Mouse (Mus musculus): Measurements from ENCODE around the gene Lrrc3. TPM values are rescaled to one million over a fixed set of nuclear protein-coding genes. Genes with fewer than 3 reads are reported as not detected.

Lrrc3 gene
- 1.2 TPM for polyA plus RNA-seq (2015; fragmentation: Illumina TruSeq; extraction: RNeasy Lipid Tissue Mini Kit (QIAGEN cat#74804); ENCODE audit: insufficient read depth, low replicate concordance)

DNA sequence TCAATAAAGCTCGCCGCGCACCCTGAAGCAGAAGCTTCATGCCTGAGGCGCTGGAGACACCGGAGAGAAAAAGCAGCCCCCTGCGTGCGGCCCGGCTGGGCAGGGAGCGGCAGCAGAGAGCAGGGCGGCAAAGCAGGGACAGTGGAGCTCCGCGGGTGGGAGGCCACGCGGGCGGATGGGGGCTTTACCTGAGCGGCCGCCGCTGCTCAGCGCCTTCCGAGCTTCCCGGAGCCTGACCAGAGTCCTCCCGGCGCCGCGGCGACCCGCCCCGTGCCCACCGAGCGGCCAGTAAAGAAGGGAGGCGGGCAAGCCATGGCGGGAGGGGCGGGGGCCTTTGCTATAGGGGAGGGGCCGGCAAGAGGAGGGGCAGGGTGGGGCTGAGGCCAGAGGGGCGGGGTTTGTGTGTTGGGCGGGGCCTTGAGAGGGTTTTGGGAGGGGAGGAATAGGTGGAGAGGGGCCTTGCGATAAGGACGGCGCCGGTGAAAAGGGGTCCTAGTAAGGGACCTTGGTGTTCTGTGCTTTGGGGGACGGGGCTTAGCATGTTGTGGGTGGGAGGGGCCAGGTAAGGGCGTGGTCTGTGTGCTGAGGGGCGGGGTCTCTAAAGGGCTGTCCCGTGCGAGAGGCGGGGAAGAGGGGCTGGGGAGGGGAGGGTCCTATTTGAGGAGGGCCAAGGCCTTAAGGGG is at the start of gene Lrrc3:
Gene Lrrc3, minus strand, starts transcription at position 326 of the 683 bp plus-strand sequence.

DNA sequence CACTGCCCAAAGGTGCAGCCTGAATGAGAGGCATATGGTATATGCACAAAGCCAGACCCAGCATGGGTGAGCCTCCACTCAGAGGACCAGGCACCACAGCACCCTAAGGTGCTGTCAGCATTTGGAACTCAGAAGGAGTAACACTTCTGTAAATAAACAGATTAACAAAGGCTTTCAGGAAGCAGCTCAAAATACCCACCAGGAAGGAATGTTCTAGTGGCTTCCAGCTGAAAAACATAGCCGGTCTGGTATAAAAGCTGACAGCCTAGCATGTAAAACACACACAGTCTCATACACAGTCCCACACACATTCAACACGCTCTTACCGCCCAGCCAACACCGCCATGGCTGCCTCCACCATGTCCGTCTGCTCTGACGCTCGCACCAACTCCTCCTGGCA is 40.7 kb downstream of the Lrrc3 start, which contains the start of gene Gm3285:
Gene Gm3285, plus strand, starts transcription at position 301 of the 400 bp plus-strand sequence.

DNA sequence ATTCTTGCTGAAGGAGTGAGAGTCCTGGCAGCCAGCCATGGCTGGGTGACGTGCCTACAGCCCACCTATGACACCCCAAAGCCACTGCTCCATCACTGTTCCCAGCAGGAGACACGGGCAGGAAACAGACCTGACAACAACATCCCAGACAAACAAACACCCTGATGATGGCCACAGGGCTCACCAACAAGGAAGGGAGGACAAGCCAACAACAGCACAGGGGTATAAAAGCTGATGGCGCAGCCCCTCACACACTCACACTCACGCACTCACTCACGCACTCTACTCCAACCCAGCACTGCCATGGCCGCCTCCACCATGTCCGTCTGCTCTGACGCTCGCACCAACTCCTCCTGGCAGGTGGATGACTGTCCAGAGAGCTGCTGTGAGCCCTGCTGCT is 49.8 kb downstream of the Lrrc3 start, which contains the start of gene Gm10318:
Gene Gm10318, plus strand, starts transcription at position 301 of the 400 bp plus-strand sequence.

Other genes with a start within 250 kb of the Lrrc3 start
- 0.23 TPM for gene Tspear, start 216.0 kb downstream of the Lrrc3 start, polyA plus RNA-seq (2015; fragmentation: Illumina TruSeq; extraction: RNeasy Lipid Tissue Mini Kit (QIAGEN cat#74804); ENCODE audit: insufficient read depth, low replicate concordance)
- gene Gm19402, start 211.8 kb downstream of the Lrrc3 start, polyA plus RNA-seq (2015; fragmentation: Illumina TruSeq; extraction: RNeasy Lipid Tissue Mini Kit (QIAGEN cat#74804); ENCODE audit: insufficient read depth, low replicate concordance): not detected
- not detected for gene Gm9508, start 205.3 kb downstream of the Lrrc3 start, polyA plus RNA-seq (2015; fragmentation: Illumina TruSeq; extraction: RNeasy Lipid Tissue Mini Kit (QIAGEN cat#74804); ENCODE audit: insufficient read depth, low replicate concordance)
- not detected for gene Gm10272, start 195.9 kb downstream of the Lrrc3 start, polyA plus RNA-seq (2015; fragmentation: Illumina TruSeq; extraction: RNeasy Lipid Tissue Mini Kit (QIAGEN cat#74804); ENCODE audit: insufficient read depth, low replicate concordance)
- not detected for gene Gm10024, start 191.1 kb downstream of the Lrrc3 start, polyA plus RNA-seq (2015; fragmentation: Illumina TruSeq; extraction: RNeasy Lipid Tissue Mini Kit (QIAGEN cat#74804); ENCODE audit: insufficient read depth, low replicate concordance)
- not detected for gene Gm10142, start 186.7 kb downstream of the Lrrc3 start, polyA plus RNA-seq (2015; fragmentation: Illumina TruSeq; extraction: RNeasy Lipid Tissue Mini Kit (QIAGEN cat#74804); ENCODE audit: insufficient read depth, low replicate concordance)
- not detected for gene Krtap12-1, start 181.9 kb downstream of the Lrrc3 start, polyA plus RNA-seq (2015; fragmentation: Illumina TruSeq; extraction: RNeasy Lipid Tissue Mini Kit (QIAGEN cat#74804); ENCODE audit: insufficient read depth, low replicate concordance)
- not detected for gene Gm10100, start 176.1 kb downstream of the Lrrc3 start, polyA plus RNA-seq (2015; fragmentation: Illumina TruSeq; extraction: RNeasy Lipid Tissue Mini Kit (QIAGEN cat#74804); ENCODE audit: insufficient read depth, low replicate concordance)
- gene Gm18596, start 159.9 kb downstream of the Lrrc3 start, polyA plus RNA-seq (2015; fragmentation: Illumina TruSeq; extraction: RNeasy Lipid Tissue Mini Kit (QIAGEN cat#74804); ENCODE audit: insufficient read depth, low replicate concordance): not detected
- gene Gm9736, start 151.2 kb downstream of the Lrrc3 start, polyA plus RNA-seq (2015; fragmentation: Illumina TruSeq; extraction: RNeasy Lipid Tissue Mini Kit (QIAGEN cat#74804); ENCODE audit: insufficient read depth, low replicate concordance): not detected
- gene Gm3233, start 142.9 kb downstream of the Lrrc3 start, polyA plus RNA-seq (2015; fragmentation: Illumina TruSeq; extraction: RNeasy Lipid Tissue Mini Kit (QIAGEN cat#74804); ENCODE audit: insufficient read depth, low replicate concordance): not detected
- gene Gm3238, start 131.2 kb downstream of the Lrrc3 start, polyA plus RNA-seq (2015; fragmentation: Illumina TruSeq; extraction: RNeasy Lipid Tissue Mini Kit (QIAGEN cat#74804); ENCODE audit: insufficient read depth, low replicate concordance): not detected
- gene Gm7138, start 125.6 kb downstream of the Lrrc3 start, polyA plus RNA-seq (2015; fragmentation: Illumina TruSeq; extraction: RNeasy Lipid Tissue Mini Kit (QIAGEN cat#74804); ENCODE audit: insufficient read depth, low replicate concordance): not detected
- gene Gm3250, start 120.0 kb downstream of the Lrrc3 start, polyA plus RNA-seq (2015; fragmentation: Illumina TruSeq; extraction: RNeasy Lipid Tissue Mini Kit (QIAGEN cat#74804); ENCODE audit: insufficient read depth, low replicate concordance): not detected
- gene Gm7137, start 114.3 kb downstream of the Lrrc3 start, polyA plus RNA-seq (2015; fragmentation: Illumina TruSeq; extraction: RNeasy Lipid Tissue Mini Kit (QIAGEN cat#74804); ENCODE audit: insufficient read depth, low replicate concordance): not detected
- not detected for gene Gm9639, start 107.5 kb downstream of the Lrrc3 start, polyA plus RNA-seq (2015; fragmentation: Illumina TruSeq; extraction: RNeasy Lipid Tissue Mini Kit (QIAGEN cat#74804); ENCODE audit: insufficient read depth, low replicate concordance)
- gene Gm19668, start 103.4 kb downstream of the Lrrc3 start, polyA plus RNA-seq (2015; fragmentation: Illumina TruSeq; extraction: RNeasy Lipid Tissue Mini Kit (QIAGEN cat#74804); ENCODE audit: insufficient read depth, low replicate concordance): not detected
- not detected for gene Gm9507, start 90.7 kb downstream of the Lrrc3 start, polyA plus RNA-seq (2015; fragmentation: Illumina TruSeq; extraction: RNeasy Lipid Tissue Mini Kit (QIAGEN cat#74804); ENCODE audit: insufficient read depth, low replicate concordance)
- gene Gm2696, start 87.9 kb downstream of the Lrrc3 start, polyA plus RNA-seq (2015; fragmentation: Illumina TruSeq; extraction: RNeasy Lipid Tissue Mini Kit (QIAGEN cat#74804); ENCODE audit: insufficient read depth, low replicate concordance): not detected
- gene Krtap10-4, start 75.4 kb downstream of the Lrrc3 start, polyA plus RNA-seq (2015; fragmentation: Illumina TruSeq; extraction: RNeasy Lipid Tissue Mini Kit (QIAGEN cat#74804); ENCODE audit: insufficient read depth, low replicate concordance): not detected
- gene Krtap10-10, start 66.6 kb downstream of the Lrrc3 start, polyA plus RNA-seq (2015; fragmentation: Illumina TruSeq; extraction: RNeasy Lipid Tissue Mini Kit (QIAGEN cat#74804); ENCODE audit: insufficient read depth, low replicate concordance): not detected
- gene Gm36176, start 55.7 kb downstream of the Lrrc3 start, polyA plus RNA-seq (2015; fragmentation: Illumina TruSeq; extraction: RNeasy Lipid Tissue Mini Kit (QIAGEN cat#74804); ENCODE audit: insufficient read depth, low replicate concordance): not detected
- gene Gm10318, start 49.7 kb downstream of the Lrrc3 start, polyA plus RNA-seq (2015; fragmentation: Illumina TruSeq; extraction: RNeasy Lipid Tissue Mini Kit (QIAGEN cat#74804); ENCODE audit: insufficient read depth, low replicate concordance): not detected
- gene Gm3285, start 40.6 kb downstream of the Lrrc3 start, polyA plus RNA-seq (2015; fragmentation: Illumina TruSeq; extraction: RNeasy Lipid Tissue Mini Kit (QIAGEN cat#74804); ENCODE audit: insufficient read depth, low replicate concordance): not detected
- gene Trpm2, start 68.0 kb upstream of the Lrrc3 start, polyA plus RNA-seq (2015; fragmentation: Illumina TruSeq; extraction: RNeasy Lipid Tissue Mini Kit (QIAGEN cat#74804); ENCODE audit: insufficient read depth, low replicate concordance): 66.5 TPM
- gene 1810043G02Rik, start 76.0 kb upstream of the Lrrc3 start, polyA plus RNA-seq (2015; fragmentation: Illumina TruSeq; extraction: RNeasy Lipid Tissue Mini Kit (QIAGEN cat#74804); ENCODE audit: insufficient read depth, low replicate concordance): 4.4 TPM
- gene Pfkl, start 107.5 kb upstream of the Lrrc3 start, polyA plus RNA-seq (2015; fragmentation: Illumina TruSeq; extraction: RNeasy Lipid Tissue Mini Kit (QIAGEN cat#74804); ENCODE audit: insufficient read depth, low replicate concordance): 8.5 TPM
- gene Dnmt3l, start 139.4 kb upstream of the Lrrc3 start, polyA plus RNA-seq (2015; fragmentation: Illumina TruSeq; extraction: RNeasy Lipid Tissue Mini Kit (QIAGEN cat#74804); ENCODE audit: insufficient read depth, low replicate concordance): not detected
- 1.9 TPM for gene Aire, start 141.1 kb upstream of the Lrrc3 start, polyA plus RNA-seq (2015; fragmentation: Illumina TruSeq; extraction: RNeasy Lipid Tissue Mini Kit (QIAGEN cat#74804); ENCODE audit: insufficient read depth, low replicate concordance)
- 222 TPM for gene Icosl, start 166.8 kb upstream of the Lrrc3 start, polyA plus RNA-seq (2015; fragmentation: Illumina TruSeq; extraction: RNeasy Lipid Tissue Mini Kit (QIAGEN cat#74804); ENCODE audit: insufficient read depth, low replicate concordance)